Mouse (Mus musculus) gastrocnemius, adult 18-20 months (tissue): ENCODE results near the gene Brd7. TPM values are rescaled to one million over a fixed set of nuclear protein-coding genes. Genes with fewer than 3 reads are reported as not detected.

Experiments
- DNase-seq: peaks from one replicate; pipeline ENCODE4 v3.0.0; 2021; ENCODE audit warnings: low spot score
- long read RNA-seq, 2 experiments: library from polyadenylated mRNA; stranded (forward); transcript quantifications; one replicate each; pipeline ENCODE4 v2.0.0; 2021
- total RNA-seq, 2 experiments: library from RNA; stranded (reverse); gene quantifications; 2 replicates each; pipeline ENCODE4 v1.2.3; 2021

The Brd7 gene
- total RNA-seq = 10 to 100 TPM; 72.2 to 74.9 TPM
- long read RNA-seq, experiment 1, transcript Brd7-201 (17 exons, 3,625 nt) = major isoform, 99 of 117 reads
- long read RNA-seq, experiment 1, partial matches to known transcripts = 7 of 117 reads
- long read RNA-seq, experiment 1, other reads (novel, unspliced or antisense) = 11 of 117 reads
- long read RNA-seq, experiment 2, transcript Brd7-201 (17 exons, 3,625 nt) = major isoform, 83 of 110 reads
- long read RNA-seq, experiment 2, partial matches to known transcripts = 11 of 110 reads
- long read RNA-seq, experiment 2, other reads (novel, unspliced or antisense) = 16 of 110 reads

GRCm38 (mm10) chr8:88361708-88362428 lies at the start of gene Brd7:
Gene Brd7, minus strand, starts transcription at chr8:88362194.
- DNase-seq = peak; percentile 81

- DNase-seq = no peak
Measured at GRCm38 (mm10) chr8:88411461-88411860, 49.5 kb upstream of the Brd7 start.

- no peak for DNase-seq
Measured at GRCm38 (mm10) chr8:88409401-88409940, 47.5 kb upstream of the Brd7 start.

- DNase-seq = no peak
Measured at GRCm38 (mm10) chr8:88407716-88408115, 45.7 kb upstream of the Brd7 start.

- no peak for DNase-seq
Measured at GRCm38 (mm10) chr8:88398060-88398459, 36.1 kb upstream of the Brd7 start.

- no peak for DNase-seq
Measured at GRCm38 (mm10) chr8:88393298-88393697, 31.3 kb upstream of the Brd7 start.

GRCm38 (mm10) chr8:88390749-88391148 lies 28.8 kb upstream of the Brd7 start:
- DNase-seq = no peak

- no peak for DNase-seq
Measured at GRCm38 (mm10) chr8:88388691-88389239, 26.8 kb upstream of the Brd7 start.

- DNase-seq = no peak
Measured at GRCm38 (mm10) chr8:88387874-88388273, 25.9 kb upstream of the Brd7 start.

- no peak for DNase-seq
Measured at GRCm38 (mm10) chr8:88383164-88383556, 21.2 kb upstream of the Brd7 start.

- DNase-seq = no peak
Measured at GRCm38 (mm10) chr8:88382311-88383163, 20.5 kb upstream of the Brd7 start.

GRCm38 (mm10) chr8:88380497-88380896 lies 18.5 kb upstream of the Brd7 start:
- no peak for DNase-seq

GRCm38 (mm10) chr8:88376836-88377582 lies 15.0 kb upstream of the Brd7 start:
- no peak for DNase-seq

- DNase-seq = no peak
Measured at GRCm38 (mm10) chr8:88371522-88371921, 9.5 kb upstream of the Brd7 start.

- no peak for DNase-seq
Measured at GRCm38 (mm10) chr8:88369805-88370204, 7.8 kb upstream of the Brd7 start.

- no peak for DNase-seq
Measured at GRCm38 (mm10) chr8:88369221-88369620, 7.2 kb upstream of the Brd7 start.

- no peak for DNase-seq
Measured at GRCm38 (mm10) chr8:88362446-88363150, 604 bp upstream of the Brd7 start.

- DNase-seq = no peak
Measured at GRCm38 (mm10) chr8:88361044-88361707, 818 bp downstream of the Brd7 start.

GRCm38 (mm10) chr8:88359959-88360358 lies 2.0 kb downstream of the Brd7 start:
- peak; percentile 65 for DNase-seq

- no peak for DNase-seq
Measured at GRCm38 (mm10) chr8:88357946-88358345, 4.0 kb downstream of the Brd7 start.
